Mouse (Mus musculus) naive thymus-derived CD4-positive, alpha-beta T cell, adult 2 months (primary cell): ENCODE measurements around the gene Tenm1.

Experiments used
- DNase-seq: peaks from one replicate; pipeline ENCODE4 v3.0.0-alpha.2; 2011; ENCODE audit warnings: low read depth

Gene Tenm1

DNA sequence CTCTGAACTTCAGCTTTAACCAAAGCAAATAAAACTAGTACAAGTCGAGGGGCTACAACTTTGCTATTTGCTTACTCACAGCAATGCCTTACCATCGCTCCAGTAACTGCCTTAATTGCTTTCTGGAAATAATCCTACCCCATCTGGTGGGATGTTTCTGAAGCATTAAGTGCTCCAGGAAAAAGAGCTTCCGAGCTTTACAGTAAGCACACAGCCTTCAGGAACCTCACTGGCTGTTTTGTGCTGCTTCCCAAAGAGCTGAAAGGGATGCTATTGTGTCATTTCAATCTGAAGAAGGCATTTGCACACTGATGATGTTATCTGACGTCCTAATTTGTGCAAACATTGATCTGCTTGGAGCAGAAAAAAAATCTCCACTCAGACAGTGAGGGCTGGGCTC lies 647.4 kb downstream of the Tenm1 start:
- no peak for DNase-seq

DNA sequence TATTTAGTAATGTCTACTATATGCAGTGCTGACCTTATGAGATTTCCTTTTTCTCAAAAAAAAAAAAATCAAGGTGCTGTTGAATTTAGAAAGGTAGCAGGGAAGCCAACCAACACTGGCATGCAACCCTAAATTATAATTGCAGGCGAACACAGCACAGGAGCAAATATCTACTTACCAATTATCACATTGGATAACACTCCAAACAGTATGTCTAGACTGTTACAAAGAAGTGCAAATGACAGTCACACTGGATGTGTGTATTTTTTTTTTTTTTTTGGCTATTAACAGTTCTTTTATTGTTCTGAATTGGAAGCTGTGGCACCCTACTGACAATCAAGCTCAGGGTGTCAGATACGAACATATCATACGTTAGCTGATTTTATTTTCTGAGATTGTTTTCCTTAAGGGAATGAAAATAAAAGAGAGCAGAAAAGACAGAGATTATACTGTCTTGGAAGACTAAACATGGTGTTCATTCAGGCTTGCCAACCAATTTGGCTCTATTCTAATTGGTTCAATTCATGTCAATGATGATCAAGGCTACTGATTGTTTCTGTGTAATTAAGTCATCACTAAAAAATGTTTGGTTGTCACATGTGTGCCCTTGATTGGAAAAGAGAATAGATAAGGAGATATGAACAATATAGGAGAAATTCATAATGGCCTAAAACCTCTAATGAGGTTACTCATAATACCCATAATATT lies 710.7 kb downstream of the Tenm1 start:
- no peak for DNase-seq

- DNase-seq, result no peak
These were observed 728.6 kb downstream of the Tenm1 start for GRCm38 (mm10) chrX:42700291-42700690.

DNA sequence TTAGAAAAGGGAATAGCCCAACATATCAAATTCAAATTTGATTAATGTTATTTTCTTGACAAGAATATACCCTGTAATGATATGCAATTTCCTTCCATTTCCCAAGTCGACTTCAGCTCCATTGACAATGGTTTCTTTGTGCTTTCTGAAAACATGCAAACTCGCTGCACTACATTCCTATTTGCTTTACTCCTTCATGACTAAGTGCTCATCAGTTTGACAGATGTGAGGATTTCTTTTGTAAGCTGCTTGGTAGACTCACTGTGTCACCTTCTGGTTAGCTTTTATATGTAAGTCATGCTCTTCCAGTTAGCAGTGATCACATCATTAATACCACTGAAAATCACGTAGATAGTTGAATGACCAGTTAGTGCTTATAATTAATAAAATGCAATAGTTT lies 781.8 kb downstream of the Tenm1 start:
- DNase-seq, result no peak

DNA sequence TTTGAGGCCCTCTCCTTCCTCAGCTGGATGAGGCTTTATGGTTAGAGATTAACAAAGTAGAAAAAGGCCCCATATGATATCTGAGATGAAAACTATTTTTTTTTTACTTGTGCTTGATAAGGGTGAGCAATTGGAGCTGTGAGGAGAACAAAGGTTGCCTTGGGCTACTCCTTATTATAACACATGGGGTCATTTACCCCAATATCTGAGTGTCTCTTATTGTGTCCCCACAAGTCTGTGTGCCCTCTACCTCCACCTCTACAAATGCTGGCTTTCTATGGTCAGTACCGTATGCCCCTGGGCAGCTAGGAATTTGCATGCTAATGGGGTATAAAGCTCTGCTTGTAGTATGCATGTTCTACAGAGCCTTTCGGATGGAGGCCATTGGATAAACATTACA lies 848.4 kb downstream of the Tenm1 start:
- DNase-seq, result no peak

- DNase-seq, result no peak
These were observed 870.2 kb downstream of the Tenm1 start for GRCm38 (mm10) chrX:42558683-42559082.

- DNase-seq, result peak; percentile 67
These were observed 871.6 kb downstream of the Tenm1 start for GRCm38 (mm10) chrX:42557284-42557683.

DNA sequence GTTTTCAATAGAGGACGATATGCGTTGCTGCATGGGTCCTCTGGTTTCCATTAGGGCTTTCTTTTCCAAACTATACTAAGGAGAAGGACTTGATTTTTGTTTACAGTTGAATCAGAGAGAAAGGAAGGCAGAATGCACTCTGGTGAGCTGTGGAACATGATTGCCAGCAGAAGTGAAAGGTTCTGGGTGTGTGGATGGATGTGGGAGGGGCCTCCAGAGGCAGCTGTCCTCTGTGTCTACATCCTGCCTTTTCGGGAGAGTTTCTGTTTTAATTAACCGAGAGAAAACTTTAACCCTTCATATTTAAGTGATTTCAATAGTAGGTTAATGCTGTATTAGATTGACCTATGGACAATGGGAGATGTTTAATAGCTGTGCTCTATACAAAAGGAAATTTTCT lies 880.4 kb downstream of the Tenm1 start:
- peak; percentile 14 for DNase-seq

- no peak for DNase-seq
These were observed 883.9 kb downstream of the Tenm1 start for GRCm38 (mm10) chrX:42545076-42545475.

- peak; percentile 87 for DNase-seq
These were observed 888.2 kb downstream of the Tenm1 start for GRCm38 (mm10) chrX:42540756-42541053.

- DNase-seq, result no peak
These were observed 888.7 kb downstream of the Tenm1 start for GRCm38 (mm10) chrX:42540030-42540755.

GRCm38 (mm10) chrX:42530703-42531102 lies 898.2 kb downstream of the Tenm1 start:
- no peak for DNase-seq

GRCm38 (mm10) chrX:42522868-42523267 lies 906.1 kb downstream of the Tenm1 start:
- no peak for DNase-seq

DNA sequence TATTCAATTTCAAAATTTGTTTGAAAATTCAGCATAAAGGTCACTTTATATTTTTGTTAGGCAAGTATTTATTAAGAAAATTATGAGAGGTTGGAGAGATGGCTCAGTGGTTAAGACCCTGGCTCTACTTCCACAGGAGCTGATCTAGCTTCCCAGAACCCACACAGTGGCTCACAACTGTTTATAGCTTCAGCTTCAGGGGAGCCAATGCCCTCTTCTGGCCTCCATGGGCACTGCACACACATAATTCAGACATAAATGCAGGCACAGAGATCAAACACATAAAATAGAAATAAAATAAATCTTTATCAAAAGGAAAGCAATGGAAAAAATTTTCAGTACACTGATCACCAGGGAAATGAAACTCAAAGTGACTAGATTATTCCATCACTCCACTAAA lies 916.4 kb downstream of the Tenm1 start:
- peak; percentile 58 for DNase-seq

GRCm38 (mm10) chrX:42511105-42511504 lies 917.8 kb downstream of the Tenm1 start:
- peak; percentile 55 for DNase-seq

DNA sequence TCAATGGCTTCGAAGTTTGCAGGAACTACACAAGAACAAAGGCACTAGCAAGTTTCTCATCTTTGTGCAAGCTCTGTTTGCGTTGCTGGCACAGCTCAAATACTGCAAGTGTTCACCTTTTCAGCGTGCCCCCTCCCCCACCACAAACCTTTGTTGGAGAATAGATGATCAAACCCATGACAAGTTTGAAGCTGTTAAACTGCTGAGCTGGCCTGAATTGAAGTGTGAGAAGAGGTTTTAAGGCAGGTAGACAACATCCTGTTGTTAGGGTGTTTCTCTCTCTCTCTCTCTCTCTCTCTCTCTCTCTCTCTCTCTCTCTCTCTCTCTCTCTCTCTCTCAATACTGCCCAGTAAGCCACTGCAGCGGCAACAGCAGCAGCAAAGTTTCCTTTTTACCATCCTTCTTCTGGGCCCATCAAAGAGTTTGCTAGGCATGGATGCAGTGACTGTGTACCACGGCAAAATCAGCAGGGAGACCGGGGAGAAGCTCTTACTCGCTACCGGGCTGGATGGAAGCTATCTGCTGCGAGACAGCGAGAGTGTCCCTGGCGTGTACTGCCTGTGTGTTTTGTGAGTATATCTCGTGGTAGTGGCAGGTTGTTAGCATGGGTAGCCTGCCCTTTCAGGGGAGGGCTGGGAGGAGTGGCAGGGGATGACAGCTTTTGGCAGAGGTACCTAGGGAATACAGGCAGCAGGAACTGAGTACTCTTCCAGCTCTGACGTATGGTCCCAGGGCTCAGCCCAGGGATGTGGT lies 926.5 kb downstream of the Tenm1 start, which contains the start of gene Sh2d1a:
Gene Sh2d1a, plus strand, starts transcription at position 163 of the 753 bp plus-strand sequence.
- peak; percentile 75 for DNase-seq

- DNase-seq, result peak; percentile 41
These were observed 928.4 kb downstream of the Tenm1 start for GRCm38 (mm10) chrX:42500538-42500937.

GRCm38 (mm10) chrX:42490336-42490735 lies 938.6 kb downstream of the Tenm1 start:
- no peak for DNase-seq

DNA sequence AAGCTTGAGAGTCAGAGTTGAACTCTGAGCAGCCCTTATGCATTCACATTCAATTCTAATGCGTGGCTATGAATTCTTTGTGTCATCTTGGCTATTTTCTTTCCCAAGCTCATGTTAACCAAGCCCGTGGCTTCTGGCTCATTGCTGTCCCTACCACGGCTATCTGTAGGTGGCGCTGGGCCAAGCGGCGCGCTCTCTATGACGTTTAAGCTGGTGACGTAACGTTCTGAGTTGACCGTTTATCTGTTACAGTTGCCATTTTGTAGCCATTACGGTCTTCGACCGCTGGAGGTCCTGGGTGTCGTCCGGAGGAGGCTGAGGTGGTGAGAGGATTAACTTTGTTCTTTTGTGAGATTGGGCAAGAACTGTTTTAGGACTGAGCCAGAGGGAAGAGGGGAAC lies 939.5 kb downstream of the Tenm1 start, which contains the start of gene Tex13c2:
Gene Tex13c2, plus strand, starts transcription at position 246 of the 400 bp plus-strand sequence.
- no peak for DNase-seq
